Mouse (Mus musculus) common myeloid progenitor, adult 5-6 weeks (primary cell): ENCODE data around the gene Tmem151b. TPM values are rescaled to one million over a fixed set of nuclear protein-coding genes. Genes with fewer than 3 reads are reported as not detected.

Experiments
- ATAC-seq: replicated peaks from 2 replicates; pipeline ENCODE4 v1.8.0; 2016; ENCODE audit warnings: low read depth, mild to moderate bottlenecking, moderate TSS enrichment, inconsistent platforms; ENCODE audit not compliant: poor library complexity, severe bottlenecking
- total RNA-seq: library from RNA; stranded (forward); fragments of 200-1000, 187-1606 nt; gene quantifications from 2 replicates; pipeline ENCODE4 v1.2.3, GENCODE M21; 2017

The Tmem151b gene
- total RNA-seq, result 0.53 TPM in 1 of 2 replicates, not detected in the other

DNA sequence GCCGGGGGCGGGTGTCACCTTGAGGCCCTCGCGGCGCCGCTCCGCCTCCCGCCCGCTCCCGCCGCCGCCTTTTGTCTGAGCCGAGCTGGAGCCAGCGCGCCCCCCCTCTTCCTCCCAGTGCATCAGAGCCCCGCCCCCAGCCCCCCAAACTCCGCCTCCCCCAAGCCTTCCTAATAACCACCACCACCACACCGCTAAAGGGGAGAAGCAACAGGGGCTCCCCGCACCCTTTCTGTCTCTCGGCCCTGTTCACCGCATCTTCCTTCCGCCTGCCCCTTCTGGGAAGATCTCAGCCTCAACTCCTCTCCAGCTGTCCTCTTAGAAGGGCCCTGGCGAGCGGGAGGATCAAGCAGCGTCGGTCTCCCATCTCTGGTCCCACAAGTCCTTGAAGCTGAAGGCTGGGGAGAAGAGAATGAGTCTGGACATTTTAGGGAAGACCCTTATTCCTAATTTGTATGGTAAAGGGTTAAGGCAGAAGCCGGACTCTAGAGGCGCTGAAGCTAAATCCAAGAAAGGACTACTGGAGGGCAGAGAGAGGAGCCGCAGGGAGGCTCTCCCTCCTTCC lies at the start of gene Tmem151b:
Tmem151b (minus strand) TSS at position 61 of the 565 bp plus-strand sequence.
- peak; percentile 27; the same call in 1 of the 2 replicates for ATAC-seq

DNA sequence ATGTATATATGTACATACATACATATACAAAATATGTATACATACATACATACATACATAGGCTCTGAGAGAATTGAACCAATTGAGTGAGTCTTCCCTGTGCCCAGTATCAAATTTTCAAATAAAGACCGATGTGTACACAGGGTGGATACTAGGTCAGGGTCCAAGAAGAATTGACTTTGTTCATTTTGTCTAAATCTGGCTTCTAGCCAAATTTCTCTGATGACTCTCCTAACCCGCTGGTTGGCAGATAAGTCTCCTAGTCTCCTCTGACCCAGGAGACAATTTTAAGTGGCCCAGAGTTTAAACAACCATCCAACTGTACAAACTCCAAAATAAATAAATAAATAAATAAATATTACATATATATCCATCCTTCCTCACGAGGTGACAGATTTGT lies 49.4 kb upstream of the Tmem151b start:
- no peak for ATAC-seq

DNA sequence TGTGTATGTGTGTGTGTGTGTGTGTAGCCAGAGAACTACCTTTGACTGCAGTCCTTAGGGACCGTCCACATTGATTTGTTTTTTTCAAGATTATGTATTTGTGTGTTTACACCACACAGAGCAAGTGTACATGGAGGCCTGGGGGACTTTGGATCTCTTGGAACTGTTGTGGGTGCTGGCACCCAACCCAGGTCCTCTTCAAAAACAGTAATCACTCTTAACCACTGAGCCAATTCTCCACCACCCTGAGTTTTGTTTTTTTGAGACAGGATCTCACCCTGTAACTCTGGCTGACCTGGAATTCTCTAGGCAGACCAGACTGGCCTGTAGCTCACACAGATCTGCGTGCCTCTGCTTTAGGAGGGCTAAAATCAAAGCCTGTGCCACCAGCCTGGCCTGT lies 48.9 kb upstream of the Tmem151b start:
- ATAC-seq, result no peak

DNA sequence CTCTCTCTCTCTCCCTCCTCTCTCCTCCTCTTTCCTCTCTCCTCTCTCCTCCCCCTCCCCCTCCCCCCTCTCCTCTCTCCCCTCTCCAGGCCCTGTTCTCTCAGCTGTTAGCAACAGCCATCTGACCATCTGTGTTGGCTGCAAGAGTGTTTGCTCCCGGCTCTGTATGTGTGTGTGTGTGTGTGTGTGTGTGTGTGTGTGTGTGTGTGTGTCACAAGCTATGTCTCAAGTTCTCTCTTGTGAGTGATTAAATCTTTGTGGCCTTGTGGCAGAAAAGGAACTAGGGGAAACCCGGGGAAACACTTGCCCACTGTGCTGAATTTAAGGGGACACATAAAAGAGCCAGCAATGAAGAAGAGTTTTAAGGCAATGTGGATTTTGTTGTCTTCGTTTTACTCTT lies 48.3 kb upstream of the Tmem151b start:
- peak; percentile 34 for ATAC-seq

DNA sequence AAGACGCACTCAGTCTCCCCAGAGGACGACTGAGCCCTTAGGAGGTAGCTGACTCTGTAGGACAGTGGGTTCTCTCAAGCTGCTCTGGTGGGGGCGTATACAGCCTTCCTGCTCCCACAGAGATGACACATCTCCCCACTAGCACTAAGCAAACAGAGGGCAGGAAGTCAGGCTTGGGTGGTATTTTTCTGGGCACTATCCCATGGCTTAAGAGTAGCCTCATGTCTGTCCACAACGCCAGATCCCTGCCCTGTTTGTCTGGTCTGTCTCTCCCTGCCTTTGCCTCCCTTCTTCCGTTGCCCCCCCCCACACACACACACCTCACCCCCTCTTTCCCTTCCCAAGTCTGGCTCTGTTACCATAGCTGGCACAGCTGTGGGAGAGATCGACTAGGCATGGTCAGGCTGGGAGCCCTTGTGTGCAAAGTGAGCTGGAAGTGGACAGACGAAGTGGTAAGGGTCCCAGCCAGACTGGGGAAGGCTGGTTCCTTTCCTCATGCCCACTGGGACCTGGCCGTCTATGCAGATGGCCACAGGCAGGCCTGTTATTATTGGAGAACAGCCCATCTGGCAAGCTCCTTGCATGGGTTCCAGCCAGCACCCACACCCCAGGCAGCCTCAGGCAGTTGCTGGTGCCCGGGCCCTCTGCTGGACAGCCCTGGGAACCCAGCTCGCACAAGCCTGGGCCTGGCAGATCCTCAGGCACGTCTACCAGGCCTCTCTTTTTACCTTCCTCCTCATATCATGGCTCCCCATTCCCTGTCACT lies 47.3 kb upstream of the Tmem151b start:
- peak; percentile 67 for ATAC-seq

DNA sequence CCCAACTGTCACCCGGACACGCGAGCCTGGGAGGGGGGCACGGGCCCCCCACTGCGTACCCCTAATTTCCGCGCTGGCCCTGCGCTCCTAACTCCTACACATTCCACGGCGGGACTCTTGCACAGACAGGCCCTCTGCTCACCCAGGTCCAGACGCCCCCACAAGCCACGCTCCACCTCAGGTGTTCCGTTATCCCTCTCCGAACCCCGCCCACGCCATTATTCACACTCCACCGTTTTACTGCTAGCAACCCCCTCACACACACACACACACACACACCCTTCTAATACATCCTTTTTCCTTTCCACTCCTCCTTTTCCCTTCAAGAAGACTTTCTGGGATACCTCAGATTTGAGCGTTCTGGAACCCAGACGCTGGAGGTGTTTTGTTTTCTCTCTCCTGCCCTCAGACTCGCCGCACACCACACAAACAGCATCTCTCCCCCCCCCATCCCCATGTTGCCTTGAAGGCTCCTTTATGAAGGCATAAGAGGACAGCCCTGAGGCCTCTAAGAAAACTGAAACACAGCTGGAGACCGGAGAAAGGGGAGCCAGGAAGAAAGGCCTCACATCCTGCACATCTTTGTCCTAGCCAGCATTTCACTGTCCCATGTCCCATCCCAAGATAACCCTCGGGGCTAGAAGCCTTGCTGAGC lies 46.4 kb upstream of the Tmem151b start:
- ATAC-seq, result no peak

DNA sequence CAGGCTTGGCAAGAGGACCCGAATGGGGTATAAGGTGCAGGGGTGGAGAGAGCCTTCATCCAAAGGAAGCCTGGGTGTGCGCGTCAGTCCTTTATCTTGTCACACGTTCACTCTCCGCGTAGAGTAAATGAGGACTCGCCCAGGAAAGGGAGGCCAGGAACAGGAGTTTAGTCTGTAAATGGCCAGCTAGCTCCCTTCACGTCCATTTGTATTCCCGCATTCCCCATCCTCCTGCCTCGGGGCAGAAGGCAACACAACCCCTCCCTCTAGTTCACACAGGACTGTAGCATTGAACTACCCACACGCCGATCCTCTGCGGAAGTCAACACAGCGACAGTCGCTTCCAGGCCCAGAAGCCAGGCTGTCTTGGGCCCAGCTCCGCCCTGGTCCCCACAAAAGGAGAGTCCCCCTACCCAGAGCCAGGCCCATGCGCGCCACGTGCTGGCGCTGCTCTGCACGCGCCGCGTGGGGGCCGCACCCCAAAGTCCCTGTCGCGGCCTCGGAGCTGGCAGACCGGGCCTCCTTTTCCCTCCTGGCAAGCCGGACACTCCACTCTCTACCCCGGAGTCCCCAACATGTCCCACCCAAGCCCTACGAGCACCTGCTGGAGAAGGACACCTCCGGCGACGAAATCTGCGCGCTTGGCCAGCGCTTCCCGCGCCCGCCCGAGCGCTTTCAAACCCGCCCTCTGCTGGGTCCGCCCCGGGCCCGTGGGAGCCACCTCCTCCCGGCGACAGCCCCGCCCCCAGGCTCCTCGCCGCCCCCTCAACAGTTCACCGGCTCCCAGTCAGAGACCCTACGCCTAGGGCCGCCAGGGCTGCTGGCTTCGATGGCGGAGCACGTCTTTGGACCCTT lies 45.6 kb upstream of the Tmem151b start:
- peak; percentile 31; the same call in 1 of the 2 replicates for ATAC-seq

DNA sequence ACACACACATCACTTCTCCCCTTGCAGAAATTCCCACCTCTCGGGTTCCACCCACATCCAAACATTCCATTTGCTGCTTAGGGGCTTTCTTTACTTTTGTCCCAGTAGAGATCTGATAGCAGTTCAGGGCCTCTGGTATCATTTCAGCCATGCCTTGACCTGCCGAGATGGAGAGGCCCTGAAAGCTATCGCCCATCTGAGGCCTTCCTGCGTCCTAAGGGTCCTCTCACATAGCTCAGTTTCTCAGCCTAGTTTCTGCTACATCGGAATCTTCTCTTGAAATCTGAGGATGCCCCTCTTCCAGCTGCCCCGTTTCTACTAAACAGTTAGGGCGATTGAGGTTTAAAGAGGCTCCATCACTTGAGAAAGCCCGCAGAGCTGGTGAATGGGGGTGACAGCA lies 44.7 kb upstream of the Tmem151b start:
- ATAC-seq, result no peak

DNA sequence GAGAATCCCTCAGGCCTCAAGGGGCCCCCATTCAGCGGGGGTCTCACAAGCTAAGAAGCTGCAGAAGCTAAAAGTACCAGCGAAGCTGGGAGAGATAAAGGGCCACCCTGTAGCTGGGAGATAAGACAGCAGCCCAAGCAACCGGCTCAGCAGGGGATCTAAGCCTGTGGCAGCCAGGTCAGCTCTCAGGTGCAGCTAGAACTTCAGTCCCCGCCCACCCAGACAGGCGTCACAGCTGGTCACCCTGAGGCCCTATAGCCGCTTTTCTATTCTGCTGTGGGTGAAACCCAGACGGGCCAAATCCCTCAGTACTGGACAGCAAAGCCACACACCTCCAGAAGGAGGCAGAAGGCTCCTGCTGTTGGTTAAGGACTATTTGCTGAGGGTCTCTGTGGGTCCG lies 44.0 kb upstream of the Tmem151b start:
- peak; percentile 8; the same call in 1 of the 2 replicates for ATAC-seq

DNA sequence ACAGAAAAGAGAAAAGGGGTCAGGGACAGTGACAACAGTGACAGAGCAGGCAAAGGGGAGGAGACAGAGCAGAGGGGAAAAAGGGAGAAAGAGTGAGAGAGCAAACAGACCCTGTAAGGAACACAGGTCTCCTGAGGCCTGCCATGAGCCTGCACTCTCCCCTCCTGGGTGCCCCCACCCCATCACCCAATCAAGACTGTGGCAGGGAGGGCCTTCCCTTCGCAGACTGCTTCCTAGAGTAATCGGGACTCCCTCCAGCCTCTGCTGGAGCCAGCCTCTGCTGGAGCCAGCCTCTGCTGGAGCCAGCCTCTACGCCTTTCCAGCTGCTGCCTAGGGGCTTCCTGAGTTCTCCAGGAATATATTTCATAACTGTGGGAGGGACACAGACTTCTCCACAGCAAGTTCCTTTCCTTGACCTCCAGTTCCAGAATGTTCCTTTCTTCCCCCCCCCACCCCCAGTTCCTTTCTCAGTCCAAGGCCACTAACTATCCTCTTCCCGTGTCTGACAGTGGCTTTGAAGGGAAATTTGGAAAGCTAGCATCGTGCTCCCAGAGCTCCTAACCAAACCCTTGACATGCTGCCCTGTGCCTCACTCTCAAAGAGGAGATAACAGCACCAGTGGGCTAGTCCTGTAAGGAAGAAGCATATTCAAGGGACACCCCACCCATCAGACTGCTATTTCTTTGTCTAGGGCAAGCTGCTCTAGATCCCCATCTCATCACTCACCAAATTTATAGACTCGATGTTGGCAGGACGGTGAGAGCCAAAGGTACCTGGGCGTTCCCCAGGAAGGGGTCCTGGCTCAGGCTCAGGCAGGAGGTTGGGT lies 43.3 kb upstream of the Tmem151b start:
- no peak for ATAC-seq

DNA sequence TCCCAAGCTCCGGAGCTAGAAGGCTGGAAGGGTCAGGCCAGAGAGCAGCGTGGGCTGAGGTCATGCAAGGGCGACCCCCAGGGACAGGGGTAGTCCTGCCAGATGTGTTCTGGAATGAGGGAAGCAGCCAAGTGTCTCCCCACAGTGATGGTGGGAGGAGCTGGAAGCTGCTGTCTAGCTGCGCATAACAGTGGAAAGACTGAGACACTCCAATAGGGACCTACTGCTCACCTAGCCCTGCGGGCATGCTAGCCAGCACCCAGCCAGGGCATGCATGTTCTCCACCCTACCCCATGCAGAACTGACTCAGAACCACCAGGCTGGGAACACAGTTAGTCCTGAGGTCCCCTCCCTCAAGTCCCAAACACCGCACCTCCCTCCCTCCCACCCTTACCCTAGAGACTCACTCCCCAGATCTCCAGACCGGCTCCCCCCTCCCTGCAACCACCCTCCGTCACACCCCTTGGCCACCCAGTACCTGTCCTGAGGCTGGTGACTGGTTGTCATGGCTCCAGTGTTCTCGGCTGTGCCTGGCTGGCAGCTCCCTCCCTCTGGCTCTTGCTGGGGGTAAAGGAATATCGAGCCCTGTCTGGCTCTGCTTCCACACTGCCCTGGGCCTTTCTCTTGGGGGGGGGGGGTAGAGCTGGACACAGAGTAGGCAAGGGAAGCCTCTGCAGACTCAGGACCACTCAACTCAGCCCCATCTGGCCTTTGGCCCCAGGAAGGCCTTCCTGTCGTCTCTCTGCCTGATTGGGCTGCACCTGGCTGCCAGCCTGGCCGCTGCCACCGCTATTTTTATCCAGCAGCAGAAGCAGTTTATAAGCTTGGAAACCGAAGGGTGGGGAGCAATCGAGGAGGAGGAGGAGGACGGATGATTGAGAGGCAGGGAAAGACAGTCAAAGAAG lies 42.5 kb upstream of the Tmem151b start:
- no peak for ATAC-seq

DNA sequence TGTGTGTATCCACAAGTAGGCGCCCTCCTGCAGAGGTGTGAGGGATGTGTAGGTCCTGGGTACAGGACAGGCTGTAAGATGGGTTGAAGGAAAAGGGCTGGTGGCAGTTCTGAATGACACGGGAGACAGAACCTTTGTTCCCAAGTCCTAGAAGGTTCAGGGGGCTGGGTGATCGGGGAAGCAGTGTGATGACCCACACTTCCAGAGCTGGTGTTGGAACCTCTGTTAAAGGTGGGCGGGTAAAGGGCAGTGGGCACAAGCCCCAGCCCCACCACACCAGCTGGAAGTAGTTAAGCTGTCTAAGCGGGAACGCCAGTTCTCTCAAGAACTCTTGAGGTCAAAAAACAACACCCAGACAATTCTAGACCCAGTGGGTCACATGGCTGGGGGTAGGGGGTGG lies 40.9 kb upstream of the Tmem151b start:
- ATAC-seq, result no peak

DNA sequence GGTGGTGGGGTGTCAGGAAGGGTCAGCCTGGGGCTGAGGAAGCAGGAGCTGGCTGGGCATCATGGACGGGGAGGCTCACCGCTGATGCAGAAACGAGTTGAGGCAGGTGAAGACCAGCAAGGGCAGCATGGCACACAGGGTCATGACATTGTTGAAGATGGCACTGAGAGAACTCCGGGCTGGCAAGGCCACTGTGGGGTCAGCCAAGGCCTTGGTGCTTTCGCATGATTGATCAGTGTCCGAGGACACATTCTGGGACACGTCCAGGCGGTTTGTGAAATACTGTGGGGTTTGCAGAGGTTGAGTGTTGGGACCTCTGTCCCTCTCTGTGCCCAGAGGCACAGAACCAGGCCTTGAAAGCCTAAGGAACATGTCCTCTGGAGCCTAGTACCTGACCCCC lies 40.4 kb upstream of the Tmem151b start:
- no peak for ATAC-seq

DNA sequence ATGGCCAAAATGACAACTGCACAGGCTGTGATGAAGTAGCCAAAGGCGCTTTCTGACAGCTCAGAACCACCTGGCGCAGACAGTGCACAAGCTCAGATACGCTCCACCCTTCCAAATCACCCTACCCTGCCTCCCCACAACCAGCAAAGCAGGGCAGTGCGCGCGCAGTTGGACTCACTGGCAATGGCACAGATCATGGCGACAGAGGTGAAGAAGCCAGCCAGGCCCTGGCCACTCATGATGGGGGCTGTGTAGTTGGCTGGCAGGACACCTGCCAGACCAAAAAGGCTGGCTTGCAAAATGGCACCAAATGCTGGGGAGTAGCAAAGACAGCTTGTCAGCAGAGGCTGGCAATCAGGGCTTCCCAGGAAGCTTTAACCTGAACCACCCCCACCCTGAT lies 39.8 kb upstream of the Tmem151b start:
- no peak for ATAC-seq

DNA sequence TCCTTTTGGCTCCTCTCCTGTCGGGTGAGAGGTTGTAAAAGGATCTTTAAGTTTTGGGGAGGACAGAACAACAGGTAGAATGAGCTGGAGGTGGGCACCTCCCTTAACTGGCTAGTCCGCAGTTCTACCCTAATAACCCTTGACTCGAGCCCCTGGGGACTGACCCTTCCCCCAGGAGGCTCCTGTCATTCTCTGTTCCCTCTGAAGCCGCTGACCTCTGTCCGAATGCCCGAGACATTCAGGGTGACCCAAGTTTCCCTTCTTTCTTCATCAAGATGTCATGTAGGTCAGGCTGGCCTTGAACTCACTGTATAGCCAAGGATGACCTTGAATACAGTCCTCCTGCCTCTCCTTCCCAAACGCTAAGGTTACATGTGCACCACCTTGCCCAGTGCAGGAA lies 38.9 kb upstream of the Tmem151b start:
- no peak for ATAC-seq

DNA sequence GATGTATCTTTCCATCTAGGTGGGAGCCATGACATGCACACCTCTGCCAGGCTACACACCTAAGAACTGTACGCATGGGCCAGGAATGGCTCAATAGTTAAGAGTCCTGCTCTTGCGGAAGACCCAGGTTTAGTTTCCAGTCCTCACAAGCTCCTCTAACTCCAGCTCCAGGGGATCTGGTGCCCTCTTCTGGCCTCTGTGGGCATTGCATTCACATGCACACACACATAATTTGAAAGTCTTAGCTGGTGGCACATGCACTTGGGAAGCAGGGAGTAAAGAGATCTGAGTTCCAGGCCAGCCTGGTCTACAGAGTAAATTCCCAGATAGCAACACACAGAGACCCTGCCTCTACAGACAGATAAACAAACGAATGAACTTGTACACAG lies 37.0 kb upstream of the Tmem151b start:
- no peak for ATAC-seq

DNA sequence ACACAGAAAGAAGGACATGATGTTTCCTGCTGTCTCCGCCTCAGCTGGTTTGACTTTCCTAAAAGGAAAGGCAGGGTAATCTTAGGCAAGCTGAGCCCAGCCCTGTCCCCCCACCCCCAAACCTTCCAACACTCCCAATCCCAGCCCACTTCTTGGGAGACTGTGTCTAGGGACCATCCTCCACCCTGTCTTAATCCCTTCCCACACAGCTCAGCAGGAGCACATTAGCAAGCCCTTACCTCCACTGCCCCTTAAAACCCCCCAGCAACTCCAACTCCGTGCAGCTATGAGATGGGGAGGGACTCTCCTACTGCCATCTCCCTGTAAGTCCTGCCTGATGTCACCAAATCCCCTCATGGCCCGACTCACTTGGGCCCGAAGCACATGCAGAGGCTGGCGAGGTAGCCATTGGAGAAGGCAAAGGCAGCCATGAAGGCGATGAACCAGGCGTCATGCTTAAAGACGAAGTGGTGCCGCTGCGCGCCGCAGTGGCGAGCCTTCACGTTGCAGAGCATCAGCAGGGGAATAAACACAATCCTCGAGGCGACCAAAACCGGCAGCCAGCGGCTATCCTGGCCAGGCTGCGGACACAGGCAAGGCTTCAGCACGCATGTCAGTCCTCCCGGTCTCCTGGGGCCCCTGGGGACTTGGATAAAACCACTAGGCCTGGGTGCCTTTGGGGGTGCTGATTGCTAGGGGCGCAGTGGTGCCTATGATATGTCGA lies 36.4 kb upstream of the Tmem151b start:
- ATAC-seq, result no peak
